8 mouse cellular contexts compared by ENCODE assay signal in genomic region chr19:3709013-3709787, GRCm38 (mm10). TPM values are rescaled to one million over a fixed set of nuclear protein-coding genes. Genes with fewer than 3 reads are reported as not detected.
DNase-seq lines count a peak whose midpoint lies in the region; ATAC-seq and TF ChIP-seq lines count a peak whose summit lies in the region.

No protein-coding gene starts in this region.

- peak overlapping the region; percentile 81 for H3K9ac ChIP-seq in lung, embryonic 14.5 days
- peak overlapping the region; percentile 85 for H3K9ac ChIP-seq in forebrain, embryonic 11.5 days (ENCODE audit: low read length)
- 0 out of 2 replicates have a peak overlapping the region, but pooled peaks have one; percentile 62 for H3K9ac ChIP-seq in limb, embryonic 15.5 days

- no peaks in the 10 kb centered on the region for H3K9me3 ChIP-seq in lung, embryonic 14.5 days (ENCODE audit: low read depth, low read length)
- no peaks in the 10 kb centered on the region for H3K9me3 ChIP-seq in forebrain, embryonic 11.5 days (ENCODE audit: control insufficient read depth, low read length)
- H3K9me3 ChIP-seq in limb, embryonic 15.5 days: no peaks in the 10 kb centered on the region

- no peaks in the 10 kb centered on the region; the same call in 1 of the 2 replicates for H3K4me1 ChIP-seq in lung, embryonic 14.5 days (ENCODE audit: insufficient read depth)
- H3K4me1 ChIP-seq in forebrain, embryonic 11.5 days (replicated peaks; ENCODE audit: control insufficient read depth, insufficient read depth, low read length): peaks cover 11% of the 10 kb centered on the region; the same call in 1 of the 2 replicates
- peaks cover 14% of the 10 kb centered on the region for H3K4me1 ChIP-seq in limb, embryonic 15.5 days
- H3K4me1 ChIP-seq in small intestine, adult 2 months (ENCODE audit: control insufficient read depth, insufficient read depth, insufficient read length, low read length): peaks cover 3% of the 10 kb centered on the region

- H3K4me3 ChIP-seq in lung, embryonic 14.5 days (ENCODE audit: low read depth, low read length): peak overlapping the region; percentile 83
- H3K4me3 ChIP-seq in forebrain, embryonic 11.5 days (ENCODE audit: low read depth, low read length): peak overlapping the region; percentile 83
- peak overlapping the region; percentile 70 for H3K4me3 ChIP-seq in limb, embryonic 15.5 days
- no peak overlapping the region for H3K4me3 ChIP-seq in small intestine, adult 2 months (ENCODE audit: low read depth, low read length)

- H3K27ac ChIP-seq in lung, embryonic 14.5 days (ENCODE audit: low read depth): no peak overlapping the region
- no peak overlapping the region for H3K27ac ChIP-seq in forebrain, embryonic 11.5 days (ENCODE audit: low read depth, low read length)
- H3K27ac ChIP-seq in limb, embryonic 15.5 days: no peak overlapping the region; the same call in 1 of the 2 replicates
- H3K27ac ChIP-seq in small intestine, adult 2 months (ENCODE audit: insufficient read depth, low read depth, low read length): peak overlapping the region; percentile 86

- peak overlapping the region; percentile 89 for H3K4me2 ChIP-seq in lung, embryonic 14.5 days
- H3K4me2 ChIP-seq in forebrain, embryonic 11.5 days (ENCODE audit: low read depth, low read length, severe bottlenecking): peak overlapping the region; percentile 81
- peak overlapping the region; percentile 48 for H3K4me2 ChIP-seq in limb, embryonic 15.5 days

- no peaks in the 10 kb centered on the region for H3K27me3 ChIP-seq in lung, embryonic 14.5 days (ENCODE audit: insufficient read depth, low read length)
- H3K27me3 ChIP-seq in forebrain, embryonic 11.5 days (ENCODE audit: control insufficient read depth, insufficient read depth, low read length): no peaks in the 10 kb centered on the region
- no peaks in the 10 kb centered on the region for H3K27me3 ChIP-seq in limb, embryonic 15.5 days
- H3K27me3 ChIP-seq in small intestine, adult 2 months (ENCODE audit: control insufficient read depth, insufficient read depth, low read length): no peaks in the 10 kb centered on the region

- no peak for TF ChIP-seq POLR2A in small intestine, adult 2 months (IDR thresholded peaks at IDR 0.05; ENCODE audit: low read depth, low read length)

- ATAC-seq in lung, embryonic 14.5 days (ENCODE audit: insufficient read depth): no peak
- no peak for ATAC-seq in forebrain, embryonic 11.5 days (replicated peaks; ENCODE audit: low FRiP score)
- no peak for ATAC-seq in limb, embryonic 15.5 days (ENCODE audit: insufficient number of reproducible peaks, low FRiP score, low TSS enrichment, low read depth)
- ATAC-seq in activated CD4-positive, CD25-positive, alpha-beta regulatory T cell, adult 4 months: no peak
- ATAC-seq in frontal cortex, adult (ENCODE audit: low TSS enrichment): no peak

- DNase-seq in lung, embryonic 14.5 days: no peak
- DNase-seq in lung, postnatal 10 days: no peak
- DNase-seq in forebrain, embryonic 11.5 days (ENCODE audit: low spot score): no peak
- DNase-seq in urinary bladder, adult 18-20 months (ENCODE audit: low spot score in 2 of 2): no peak

- no peaks in the 10 kb centered on the region for H3K36me3 ChIP-seq in lung, embryonic 14.5 days (ENCODE audit: insufficient read depth)
- no peaks in the 10 kb centered on the region for H3K36me3 ChIP-seq in forebrain, embryonic 11.5 days (ENCODE audit: control insufficient read depth, insufficient read depth, low read length)
- peaks cover 5% of the 10 kb centered on the region; the same call in 1 of the 2 replicates for H3K36me3 ChIP-seq in limb, embryonic 15.5 days
- H3K36me3 ChIP-seq in small intestine, adult 2 months (ENCODE audit: control insufficient read depth, insufficient read depth, low read length): peaks cover 6% of the 10 kb centered on the region

- WGBS in lung, embryonic 14.5 days: 26% methylated on average over 10 of the region's 10 CpGs
- WGBS in forebrain, embryonic 11.5 days: 45% methylated on average over 10 of the region's 10 CpGs
- 36% methylated on average over 10 of the region's 10 CpGs for WGBS in limb, embryonic 15.5 days
- 16% methylated on average over 10 of the region's 10 CpGs for WGBS in small intestine, adult 2 months

- no peak for TF ChIP-seq CTCF in lung, embryonic 14.5 days (IDR thresholded peaks at IDR 0.05; ENCODE audit: low read depth)
- no peak for TF ChIP-seq CTCF in small intestine, adult 2 months (IDR thresholded peaks at IDR 0.05; ENCODE audit: extremely low read depth, insufficient read length, insufficient replicate concordance, low read depth, low read length)

RNA-seq across cellular contexts. Expression of gene 1810055G02Rik, which starts 1.1 kb away (rescaled TPM):
- 40.3 and 40.9 TPM in 2 replicates for polyA plus RNA-seq in lung, embryonic 14.5 days (2014; fragmentation: Nextera tagmentation; extraction: Ambion mirVana)
- polyA plus RNA-seq in forebrain, embryonic 11.5 days (2014; fragmentation: Nextera tagmentation; extraction: Ambion mirVana): 42.3 and 52.1 TPM in 2 replicates
- 60.5 and 69.0 TPM in 2 replicates for polyA plus RNA-seq in limb, embryonic 15.5 days (2015; fragmentation: Nextera tagmentation; extraction: Ambion mirVana)
- 180 and 300 TPM in 2 replicates for polyA plus RNA-seq in small intestine, adult 2 months (2012; rRNA removed)
- 1 to 10 TPM; 4.0 to 5.1 TPM for polyA plus RNA-seq in activated CD4-positive, CD25-positive, alpha-beta regulatory T cell, adult 4 months (2017; shearing (Covaris generic))

RNA-seq across cellular contexts. Expression of gene Lrp5, which starts 22.8 kb away (rescaled TPM):
- polyA plus RNA-seq in lung, embryonic 14.5 days (2014; fragmentation: Nextera tagmentation; extraction: Ambion mirVana): 9.3 and 11.4 TPM in 2 replicates
- 4.7 and 5.2 TPM in 2 replicates for polyA plus RNA-seq in forebrain, embryonic 11.5 days (2014; fragmentation: Nextera tagmentation; extraction: Ambion mirVana)
- 6.6 and 6.8 TPM in 2 replicates for polyA plus RNA-seq in limb, embryonic 15.5 days (2015; fragmentation: Nextera tagmentation; extraction: Ambion mirVana)
- polyA plus RNA-seq in small intestine, adult 2 months (2012; rRNA removed): 50.9 and 96.7 TPM in 2 replicates
- under 1 TPM in 1 of 2 experiments, not detected in 1; 0.09 TPM for polyA plus RNA-seq in activated CD4-positive, CD25-positive, alpha-beta regulatory T cell, adult 4 months (2017; shearing (Covaris generic))

RNA-seq across cellular contexts. Expression of gene Kmt5b, which starts 58.0 kb away (rescaled TPM):
- polyA plus RNA-seq in lung, embryonic 14.5 days (2014; fragmentation: Nextera tagmentation; extraction: Ambion mirVana): 33.3 and 34.3 TPM in 2 replicates
- polyA plus RNA-seq in forebrain, embryonic 11.5 days (2014; fragmentation: Nextera tagmentation; extraction: Ambion mirVana): 43.2 and 44.6 TPM in 2 replicates
- 25.2 and 29.0 TPM in 2 replicates for polyA plus RNA-seq in limb, embryonic 15.5 days (2015; fragmentation: Nextera tagmentation; extraction: Ambion mirVana)
- polyA plus RNA-seq in small intestine, adult 2 months (2012; rRNA removed): 7.4 and 16.8 TPM in 2 replicates
- 10 to 100 TPM; 25.0 to 32.4 TPM for polyA plus RNA-seq in activated CD4-positive, CD25-positive, alpha-beta regulatory T cell, adult 4 months (2017; shearing (Covaris generic))
